Mouse (Mus musculus): ENCODE results near the gene Gm20696.

The Gm20696 gene

DNA sequence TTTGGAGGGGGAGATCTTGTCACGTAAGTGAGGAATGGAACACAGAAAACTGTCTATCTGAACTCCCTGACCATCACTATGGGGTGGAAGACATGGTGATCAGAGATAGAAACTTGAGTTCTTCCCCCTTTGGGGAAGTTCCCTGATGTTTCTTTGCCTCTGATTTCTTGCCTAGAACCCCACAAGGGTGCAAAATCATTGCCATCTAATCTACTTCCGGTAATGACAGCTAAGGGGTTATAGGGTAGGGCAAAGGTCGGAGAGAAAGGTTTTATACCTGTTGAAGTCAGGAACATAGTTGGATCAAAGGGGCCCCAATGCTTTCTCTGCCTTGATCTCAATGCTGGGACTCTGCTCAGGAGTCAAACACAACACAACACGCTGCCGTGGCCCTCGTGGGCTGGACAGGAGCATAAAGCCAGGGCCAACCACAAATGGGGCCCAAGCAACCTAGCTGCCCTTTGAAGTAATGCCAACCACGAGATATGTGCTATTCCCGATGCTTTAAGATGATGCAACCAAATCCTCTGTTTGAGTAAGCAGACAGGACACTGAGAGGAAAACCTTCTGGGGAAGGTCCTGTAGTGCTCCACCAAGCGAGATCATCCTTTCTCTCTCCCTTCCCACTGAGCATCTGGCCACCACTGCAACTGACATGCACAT lies 307.4 kb downstream of the Gm20696 start:
- DNase-seq (ENCODE audit: low spot score in 2 of 2): peak in 1 of 2 experiments; percentile 19

DNA sequence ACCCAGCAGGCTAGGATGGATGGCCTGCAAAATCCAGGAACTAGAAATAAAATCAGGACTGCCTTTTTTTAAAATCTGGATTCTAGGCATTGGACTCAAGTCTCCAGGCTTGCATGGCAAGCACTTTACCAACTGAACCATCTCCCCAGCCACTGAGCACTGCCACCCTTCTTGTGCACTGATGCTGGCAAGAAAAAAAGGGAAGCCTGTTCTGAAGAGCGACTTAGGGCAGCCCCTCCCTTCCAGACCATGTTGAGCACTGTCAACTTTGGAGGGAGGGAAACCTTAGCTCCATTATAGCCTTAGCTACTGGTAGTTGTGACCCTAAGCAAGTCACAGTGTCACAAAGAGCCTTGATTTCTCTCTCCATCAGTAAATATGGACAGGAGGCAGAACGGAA lies 308.7 kb downstream of the Gm20696 start:
- DNase-seq (ENCODE audit: low spot score in 2 of 2): peak; percentile 48

DNA sequence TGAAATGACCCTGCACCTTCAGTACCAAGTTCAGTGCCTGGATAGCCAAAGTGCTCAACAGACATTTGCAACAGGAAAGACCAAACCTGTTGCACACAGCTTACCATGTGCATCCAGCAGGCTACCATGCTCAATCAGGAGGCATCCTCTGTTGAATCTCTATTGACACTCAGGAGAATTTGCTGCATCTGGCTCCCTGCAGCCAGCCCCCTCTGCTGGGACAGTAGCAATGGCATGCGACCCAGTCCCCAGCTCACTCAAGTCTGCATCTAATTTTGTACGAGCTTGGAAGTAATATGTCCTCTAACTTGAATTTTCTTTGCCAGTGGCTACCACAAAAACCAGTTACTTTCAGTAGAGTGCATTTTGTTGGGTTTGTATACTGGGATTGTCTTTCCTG lies 312.3 kb downstream of the Gm20696 start:
- DNase-seq (ENCODE audit: low spot score in 2 of 2): no peak

DNA sequence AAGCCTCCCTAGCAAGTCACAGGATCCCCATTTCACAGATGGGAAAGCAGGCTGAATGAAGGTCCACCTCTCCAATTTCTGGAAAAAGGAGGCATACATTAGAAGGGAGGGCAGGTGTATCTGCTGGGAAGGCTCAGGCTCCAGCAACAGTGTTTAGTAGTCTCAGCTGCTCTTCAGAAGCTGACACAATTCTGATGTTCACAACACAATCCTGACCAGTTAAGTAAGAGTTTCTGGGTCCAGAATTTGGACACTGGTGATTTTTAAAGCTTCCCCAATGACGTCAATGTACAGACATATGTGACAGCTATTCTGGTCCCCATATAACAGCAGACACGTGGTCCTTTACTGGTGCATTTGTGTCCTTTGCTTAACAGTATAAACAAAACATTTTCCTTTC lies 313.2 kb downstream of the Gm20696 start:
- no peak for DNase-seq (ENCODE audit: low spot score in 2 of 2)

DNA sequence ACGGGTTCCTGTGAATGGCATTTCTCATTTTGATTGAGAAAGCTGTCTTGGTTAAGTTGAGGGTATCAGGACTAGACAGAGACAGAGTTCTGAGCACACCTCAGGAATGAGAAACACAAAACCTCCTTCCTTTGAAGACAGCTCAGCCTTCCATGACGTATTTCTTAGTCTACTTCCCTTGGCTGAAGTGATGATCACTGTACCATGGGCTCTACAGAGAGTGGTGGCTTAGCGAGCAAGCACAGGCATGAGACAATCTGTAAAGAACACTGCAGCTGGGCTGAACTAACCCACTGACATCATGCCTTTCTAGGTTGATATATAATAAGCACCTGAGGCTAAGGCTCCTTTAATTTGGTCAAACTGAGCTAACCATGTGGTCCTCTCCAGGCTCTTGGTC lies 316.0 kb downstream of the Gm20696 start:
- peak; percentile 17 to 24 for DNase-seq (ENCODE audit: low spot score in 2 of 2)

DNA sequence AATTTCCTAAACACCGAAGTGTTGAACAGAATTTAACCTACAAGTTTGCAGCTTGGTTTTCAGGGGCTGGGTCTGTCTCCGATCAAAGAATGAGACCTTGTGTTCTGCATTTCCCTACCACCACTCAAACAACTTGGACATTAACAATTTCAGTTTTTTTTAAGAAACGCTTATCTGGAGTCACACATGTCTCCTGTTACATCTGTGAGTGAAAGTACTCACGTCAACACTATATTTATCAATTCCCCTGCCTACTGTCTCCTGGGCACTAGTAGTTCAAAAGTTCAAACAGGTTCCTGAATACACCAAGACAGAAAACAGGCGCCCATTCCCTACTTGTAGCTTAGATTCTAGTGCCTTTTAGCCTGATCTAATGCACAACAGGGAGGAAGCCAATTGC lies 316.4 kb downstream of the Gm20696 start:
- no peak for DNase-seq (ENCODE audit: low spot score in 2 of 2)

DNA sequence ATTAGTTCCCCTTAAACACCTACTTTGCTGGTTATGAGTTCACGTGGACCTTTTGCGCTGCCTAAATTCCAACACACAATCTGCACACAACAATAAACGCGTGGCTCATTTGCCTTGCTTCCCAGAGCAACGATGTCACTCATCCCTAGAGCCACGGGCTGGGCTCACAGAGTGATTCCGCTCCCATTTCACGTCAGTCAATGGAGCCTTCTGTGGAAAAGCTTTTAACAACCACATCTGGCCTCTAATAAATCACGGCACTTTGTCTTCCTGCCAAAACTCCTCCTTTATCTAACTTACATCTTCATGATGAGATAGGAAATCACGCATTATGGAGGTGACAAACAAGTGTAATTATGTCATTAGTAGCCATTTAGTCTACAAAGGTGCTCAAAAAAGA lies 318.8 kb downstream of the Gm20696 start:
- no peak for DNase-seq (ENCODE audit: low spot score in 2 of 2)

DNA sequence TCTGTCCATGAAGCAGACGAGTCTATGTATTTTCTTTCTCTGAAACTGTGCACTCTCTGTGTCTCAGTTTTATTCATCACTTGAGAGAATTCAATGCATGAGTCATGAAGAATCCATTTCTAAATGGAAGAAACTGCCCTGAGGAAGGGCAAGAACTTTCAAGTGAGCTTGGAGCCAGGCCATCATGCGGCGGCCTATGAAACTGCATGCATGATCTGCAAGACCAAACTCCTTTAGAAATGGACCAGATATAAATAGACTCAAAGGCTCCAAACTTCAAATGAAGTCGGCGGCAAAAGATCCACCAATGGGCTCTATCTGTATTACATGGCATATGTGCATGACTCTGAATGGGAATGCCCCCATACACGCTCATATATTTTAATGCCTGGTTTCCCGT lies 321.6 kb downstream of the Gm20696 start:
- DNase-seq (ENCODE audit: low spot score in 2 of 2): no peak

DNA sequence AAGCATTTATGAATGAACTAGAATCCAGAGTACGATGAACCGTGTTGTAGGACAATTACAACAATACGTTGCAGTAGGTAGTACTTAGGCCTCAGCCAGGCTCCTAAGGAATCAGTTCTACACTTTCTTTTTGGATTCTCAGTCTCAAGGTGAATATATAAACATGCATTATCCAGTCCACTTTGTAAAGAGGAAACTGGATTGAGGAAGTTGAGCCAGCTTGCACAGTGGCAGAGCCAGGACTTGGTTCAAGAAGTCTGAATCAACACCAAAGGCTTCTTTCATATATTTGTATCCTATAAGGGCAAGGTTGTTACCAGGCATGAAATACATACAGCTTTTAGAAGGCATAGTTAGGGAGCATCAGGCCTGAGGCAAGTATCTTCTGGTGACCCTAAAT lies 322.2 kb downstream of the Gm20696 start:
- no peak for DNase-seq (ENCODE audit: low spot score in 2 of 2)

DNA sequence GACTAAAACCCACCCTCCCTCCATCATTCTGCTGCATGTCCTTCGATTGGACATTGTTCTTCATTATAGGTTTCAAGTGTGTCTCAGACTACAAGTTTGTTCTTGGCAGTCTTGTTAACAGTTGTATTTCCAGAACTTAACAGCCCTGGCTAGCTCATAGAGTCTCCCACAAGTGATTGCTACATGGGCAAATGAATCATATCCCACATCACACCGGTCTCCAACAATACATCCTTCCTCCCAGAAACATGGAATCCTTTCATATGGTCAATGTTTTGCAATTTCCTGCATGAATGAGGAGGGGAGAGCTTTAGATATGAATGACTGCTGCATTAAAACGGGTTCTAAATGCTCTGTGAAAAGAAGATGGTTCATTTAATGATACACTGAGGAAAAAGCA lies 322.8 kb downstream of the Gm20696 start:
- no peak for DNase-seq (ENCODE audit: low spot score in 2 of 2)

DNA sequence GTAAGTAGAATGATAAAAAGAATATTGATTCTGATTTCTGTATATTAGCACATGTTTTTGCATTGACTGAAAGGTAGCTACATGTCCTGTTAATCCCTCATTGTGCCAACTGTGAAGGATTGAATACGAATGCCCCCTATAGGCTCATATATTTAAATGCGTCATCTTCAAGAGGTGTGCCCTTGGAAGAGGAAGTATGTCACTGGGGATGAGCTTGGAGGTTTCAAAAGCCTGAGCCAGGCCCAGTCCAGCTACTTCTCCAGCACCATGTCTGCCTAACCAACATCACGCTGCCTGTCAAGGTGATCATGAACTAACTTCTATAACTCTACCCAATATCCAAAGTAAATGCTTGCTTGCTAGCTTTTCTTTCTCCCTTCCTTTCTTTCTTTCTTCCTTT lies 324.2 kb downstream of the Gm20696 start:
- DNase-seq (ENCODE audit: low spot score in 2 of 2): peak; percentile 39 to 43

DNA sequence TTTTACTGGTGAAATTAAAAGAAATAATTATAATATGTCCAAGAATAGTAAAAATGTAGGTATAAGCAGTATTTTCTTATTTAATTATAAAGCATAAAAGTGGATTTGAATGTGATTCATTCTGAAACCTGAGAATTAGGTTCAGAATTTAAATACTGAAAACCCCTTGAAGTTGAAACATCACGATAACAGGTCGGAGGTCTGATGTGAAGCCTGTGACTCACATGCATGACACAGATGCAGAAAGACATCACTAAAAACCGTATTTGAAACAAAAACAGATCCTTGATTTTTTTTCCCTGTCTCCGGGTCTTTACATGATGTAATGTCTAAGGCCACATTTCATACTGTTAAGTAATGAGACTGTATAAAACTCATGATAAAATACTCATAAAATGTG lies 325.7 kb downstream of the Gm20696 start:
- DNase-seq (ENCODE audit: low spot score in 2 of 2): no peak

DNA sequence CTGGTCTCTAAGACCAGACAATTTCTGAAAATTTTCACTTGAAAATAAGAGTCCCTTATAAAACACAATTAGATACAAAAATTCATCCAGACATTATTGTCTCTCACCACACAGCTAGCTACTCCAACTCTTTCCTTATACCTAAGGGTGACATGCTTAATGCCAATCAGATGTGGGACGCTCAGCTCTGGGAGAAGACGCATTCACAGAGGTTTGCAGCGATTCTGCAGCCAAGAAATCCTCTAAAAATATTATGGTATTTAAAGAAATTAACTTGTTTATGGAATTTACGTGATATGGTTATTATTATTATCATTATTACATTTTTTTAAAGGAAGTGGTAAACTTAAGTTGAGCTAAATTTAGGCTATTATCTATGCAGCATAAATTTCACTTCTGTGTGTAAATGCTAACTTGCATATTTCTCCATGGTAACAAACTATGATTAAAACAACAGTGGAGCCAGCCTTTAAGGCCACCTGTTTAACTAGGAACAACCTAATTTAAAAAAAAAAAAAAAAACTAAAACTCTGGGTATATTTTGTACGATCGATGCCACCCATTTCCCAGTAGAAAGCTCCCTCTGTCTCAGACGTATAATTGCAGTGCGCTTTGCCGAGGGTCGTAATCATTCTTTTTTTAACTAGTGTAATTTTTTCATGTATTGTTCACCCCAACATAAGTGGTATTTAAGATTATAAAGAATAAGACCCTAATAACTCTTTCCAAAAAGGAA lies 326.4 kb downstream of the Gm20696 start:
- no peak for DNase-seq (ENCODE audit: low spot score in 2 of 2)

DNA sequence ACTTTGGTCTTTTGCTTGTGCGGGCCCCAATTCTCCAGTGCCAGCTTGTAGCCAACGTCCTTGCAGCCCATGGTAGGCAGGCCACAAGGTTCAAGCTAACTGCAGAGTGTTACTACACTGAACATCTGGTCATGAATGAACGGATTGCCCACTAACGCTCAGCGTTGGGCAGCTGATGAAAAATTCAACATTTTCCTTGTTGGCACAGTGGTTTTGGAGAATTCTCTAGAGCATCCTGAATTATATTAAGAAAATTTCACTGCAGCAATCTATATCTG lies 327.3 kb downstream of the Gm20696 start:
- peak in 1 of 2 experiments; percentile 25 for DNase-seq (ENCODE audit: low spot score in 2 of 2)

DNA sequence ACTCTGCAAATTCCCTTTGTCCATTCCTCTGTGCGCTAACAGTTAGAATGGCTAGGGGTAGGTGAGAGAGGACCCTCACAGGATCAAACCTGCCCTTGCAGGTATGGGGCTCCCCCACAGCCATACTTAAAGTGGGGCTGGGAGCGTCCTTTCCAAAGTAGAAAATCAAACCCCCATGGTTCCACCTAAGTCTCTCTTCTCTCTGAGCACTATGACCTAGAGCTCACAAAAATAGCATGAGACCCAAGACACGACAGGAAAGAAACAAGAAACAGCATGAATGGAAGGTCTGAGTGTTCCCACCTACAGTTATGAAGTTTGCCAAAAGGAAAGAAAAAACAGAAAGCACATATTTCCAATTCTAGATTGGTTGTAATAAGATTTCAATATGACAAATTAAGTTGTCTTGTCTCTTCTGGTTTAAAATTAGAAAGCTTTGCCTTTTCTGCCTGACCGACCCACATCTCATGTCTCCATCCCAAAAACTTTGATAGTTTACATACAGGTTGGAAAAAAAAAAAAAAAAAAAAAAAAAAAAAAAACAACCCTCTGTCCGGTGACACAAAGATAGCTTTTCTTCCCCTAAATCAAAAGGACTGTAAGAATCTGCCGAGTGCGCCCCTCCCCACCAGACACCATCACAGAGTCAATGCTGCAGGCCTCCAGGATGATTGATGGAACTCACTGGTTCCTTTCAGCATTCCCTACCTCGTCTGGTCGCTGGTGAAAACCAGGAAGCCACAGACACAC lies 327.8 kb downstream of the Gm20696 start:
- peak in 1 of 2 experiments; percentile 32 for DNase-seq (ENCODE audit: low spot score in 2 of 2)

DNA sequence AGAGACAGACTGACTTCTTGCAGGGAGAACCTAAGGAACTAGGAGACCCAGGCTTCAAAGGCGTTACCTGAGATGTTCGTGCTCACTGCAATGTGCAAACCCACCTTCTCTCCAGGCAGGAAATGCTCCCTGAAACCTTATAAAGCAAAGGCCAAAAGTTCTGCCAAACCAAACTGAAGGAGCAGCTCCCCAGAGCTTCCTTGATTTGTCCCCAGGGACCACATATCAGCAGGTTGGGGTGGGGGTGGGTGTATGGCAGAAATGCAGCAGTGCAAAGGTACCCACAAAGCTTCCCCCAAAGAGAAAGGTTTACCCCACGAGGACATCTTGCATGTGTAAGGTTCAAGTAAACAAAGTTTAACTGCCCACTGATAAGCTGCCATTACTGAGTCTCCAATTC lies 328.4 kb downstream of the Gm20696 start:
- DNase-seq (ENCODE audit: low spot score in 2 of 2): peak in 1 of 2 experiments; percentile 16

DNA sequence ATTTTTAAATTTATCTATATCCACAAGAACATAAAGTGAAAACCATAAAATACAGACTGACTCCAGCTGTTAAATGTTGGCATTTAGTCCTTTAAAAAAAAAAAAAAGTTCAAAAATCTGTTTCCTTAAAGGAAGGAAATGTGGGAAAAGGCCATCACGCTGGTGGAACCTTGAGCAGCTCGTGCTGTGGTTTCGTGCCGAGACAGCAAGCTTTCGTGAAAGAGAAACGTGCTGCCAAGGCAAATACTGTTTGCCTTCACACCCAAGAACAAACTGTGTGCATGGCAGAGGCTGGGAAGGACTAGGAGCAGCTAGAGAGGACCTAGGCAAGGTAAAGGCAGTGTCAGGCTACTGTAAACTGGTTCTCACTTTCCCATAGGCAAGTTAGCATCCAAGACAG lies 329.0 kb downstream of the Gm20696 start:
- peak; percentile 24 to 43 for DNase-seq (ENCODE audit: low spot score in 2 of 2)

DNA sequence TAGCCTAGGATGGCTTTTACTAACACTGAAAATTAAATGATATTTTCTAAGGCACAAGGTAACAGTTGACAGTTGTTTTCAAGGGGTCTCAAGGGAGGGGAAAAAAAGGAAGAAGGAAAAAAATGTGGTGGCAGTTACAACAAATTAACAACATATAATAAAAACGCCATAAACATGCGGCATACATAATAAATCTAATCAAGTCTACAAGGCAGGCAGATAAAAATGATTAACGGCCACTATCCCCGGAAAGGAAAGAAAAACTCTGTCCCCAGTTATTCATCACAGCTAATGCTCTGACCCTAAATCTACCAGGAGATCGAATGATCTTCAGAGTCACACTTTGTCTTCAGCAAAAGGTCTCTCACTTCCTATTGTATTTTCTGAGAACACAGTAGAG lies 330.4 kb downstream of the Gm20696 start:
- DNase-seq (ENCODE audit: low spot score in 2 of 2): peak in 1 of 2 experiments; percentile 22

DNA sequence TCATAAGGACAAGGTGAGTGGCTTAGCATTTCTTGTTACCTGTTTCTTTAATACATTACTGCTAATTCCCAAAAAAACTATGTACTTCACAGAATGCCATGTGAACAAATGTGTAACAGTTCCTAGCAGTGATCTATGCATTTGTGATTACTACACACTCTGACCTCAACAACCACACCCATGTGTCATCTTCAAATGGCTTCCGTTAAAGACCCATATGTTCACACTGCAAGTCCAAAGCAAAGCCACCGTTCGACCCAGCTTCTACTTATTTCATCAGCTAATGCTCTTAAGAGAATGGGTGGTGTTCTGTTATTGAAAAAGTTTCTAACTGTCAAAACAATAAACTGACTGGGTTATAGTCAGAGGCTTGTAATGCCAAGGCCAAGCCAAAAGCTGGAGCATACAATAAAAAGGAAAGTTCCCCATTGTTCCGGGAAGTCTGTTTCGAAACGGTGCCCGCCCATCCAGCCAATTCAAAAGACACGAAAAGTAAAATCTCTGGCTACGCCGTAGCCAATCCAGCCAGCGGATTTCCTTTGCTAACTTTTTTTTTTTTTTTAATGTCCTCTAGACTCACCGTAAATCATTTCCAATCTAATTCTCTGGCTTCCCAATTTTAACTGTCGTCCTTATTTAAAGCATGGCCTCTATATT lies 331.3 kb downstream of the Gm20696 start:
- DNase-seq (ENCODE audit: low spot score in 2 of 2): peak in 1 of 2 experiments; percentile 30

DNA sequence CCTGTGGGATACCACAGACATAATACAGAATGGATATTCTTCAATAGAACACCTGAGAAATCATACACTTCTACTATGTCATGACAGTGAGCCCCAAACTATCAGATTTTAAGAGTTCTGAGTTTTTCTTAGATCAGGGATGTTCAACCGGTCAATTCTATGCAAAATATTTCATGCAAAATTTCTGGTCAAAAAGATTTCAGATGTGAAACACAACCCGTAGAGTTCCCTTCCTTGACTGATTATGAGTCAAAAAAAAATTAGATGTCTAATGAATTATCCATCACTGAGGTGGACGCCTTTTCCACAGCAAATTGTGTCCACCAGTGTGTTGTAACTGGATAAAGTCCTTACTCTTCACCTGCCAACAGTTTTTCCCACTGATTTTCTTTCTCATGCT lies 332.3 kb downstream of the Gm20696 start:
- peak in 1 of 2 experiments; percentile 25 for DNase-seq (ENCODE audit: low spot score in 2 of 2)

DNA sequence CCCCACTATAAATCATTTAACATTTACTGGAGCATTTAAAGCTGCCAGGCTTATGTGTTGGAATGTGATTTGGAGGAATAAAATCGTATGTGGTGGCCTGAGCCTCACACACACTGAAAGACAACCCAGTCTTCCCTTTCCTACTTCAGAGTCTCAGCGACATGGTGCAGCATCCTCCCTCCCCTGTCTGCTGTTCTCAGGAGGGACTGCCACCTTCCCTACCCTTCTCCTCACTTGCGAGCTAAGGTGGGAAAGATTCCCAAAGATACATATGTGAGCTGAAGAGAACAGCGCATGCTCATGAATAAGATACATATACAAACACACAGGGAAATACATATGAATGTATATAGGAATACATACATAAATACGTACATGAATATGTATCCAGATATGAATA lies 333.5 kb downstream of the Gm20696 start:
- DNase-seq (ENCODE audit: low spot score in 2 of 2): no peak

DNA sequence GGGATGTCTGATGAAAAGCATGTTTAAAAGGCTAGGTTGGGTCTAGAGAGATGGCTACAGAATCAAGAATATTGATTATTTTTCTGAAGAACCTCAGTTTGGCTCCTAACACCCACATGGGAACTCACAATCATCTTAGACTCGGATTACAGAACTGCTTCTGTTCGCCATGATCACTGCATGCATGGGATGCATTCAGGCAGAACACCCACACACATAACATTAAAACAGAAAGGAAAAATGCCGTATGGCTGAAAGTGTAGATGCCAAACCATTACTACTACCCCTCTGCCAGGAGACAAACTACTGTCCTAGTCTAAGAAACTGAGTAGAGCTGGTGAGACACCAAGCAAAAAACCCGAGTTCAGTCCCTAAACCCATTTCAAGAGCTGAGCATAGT lies 336.4 kb downstream of the Gm20696 start:
- no peak for DNase-seq (ENCODE audit: low spot score in 2 of 2)
